Mouse (Mus musculus) intestine, embryonic 15.5 days (tissue): ENCODE results near the gene Serpine1. TPM values are rescaled to one million over a fixed set of nuclear protein-coding genes. Genes with fewer than 3 reads are reported as not detected.

Source experiments
- ATAC-seq: fragments of 200-750 bp; cut with Nextera tagmentation; 2 replicates; pipeline ENCODE4 v1.8.0; 2017; ENCODE audit warnings: moderate TSS enrichment, moderate library complexity
- H3K27ac ChIP-seq: fragments of 300-500 bp; sonication (generic); 2 replicates; pipeline ENCODE4 v1.5.1; 2015; ENCODE audit warnings: mild to moderate bottlenecking, inconsistent platforms
- H3K27me3 ChIP-seq: fragments of 300-500 bp; sonication (generic); replicated peaks from 2 replicates; pipeline ENCODE4 v1.6.1; 2015; ENCODE audit warnings: inconsistent platforms
- H3K36me3 ChIP-seq: fragments of 300-500 bp; sonication (generic); 2 replicates; pipeline ENCODE4 v1.6.1; 2015; ENCODE audit warnings: inconsistent platforms
- H3K4me1 ChIP-seq: fragments of 300-500 bp; sonication (generic); replicated peaks from 2 replicates; pipeline ENCODE4 v1.6.1; 2015; ENCODE audit warnings: inconsistent platforms
- H3K4me2 ChIP-seq: fragments of 300-500 bp; sonication (generic); replicated peaks from 2 replicates; pipeline ENCODE4 v1.6.1; 2015; ENCODE audit warnings: mild to moderate bottlenecking, inconsistent platforms
- H3K4me3 ChIP-seq: fragments of 300-500 bp; sonication (generic); replicated peaks from 2 replicates; pipeline ENCODE4 v1.5.1; 2015; ENCODE audit warnings: inconsistent platforms
- H3K9ac ChIP-seq: fragments of 300-500 bp; sonication (generic); 2 replicates; pipeline ENCODE4 v1.6.1; 2015; ENCODE audit warnings: inconsistent platforms
- H3K9me3 ChIP-seq: fragments of 300-500 bp; sonication (generic); 2 replicates; pipeline ENCODE4 v1.6.1; 2016; ENCODE audit warnings: inconsistent platforms
- WGBS: fragments of 180-500 bp; shearing (Covaris S2); methylation state at CpG from one replicate; pipeline ENCODE4 v1.1.7; 2015; 5-methylcytosine and 5-hydroxymethylcytosine counted together
- polyA plus RNA-seq: library from polyadenylated mRNA; unstranded; fragments of >200 nt; fragmentation: Nextera tagmentation; extraction: Ambion mirVana; gene quantifications from 2 replicates; pipeline ENCODE4 v1.2.1, GENCODE M21; 2015

Gene Serpine1
- polyA plus RNA-seq, 1 experiment from 2014 or later = 0.34 TPM

DNA sequence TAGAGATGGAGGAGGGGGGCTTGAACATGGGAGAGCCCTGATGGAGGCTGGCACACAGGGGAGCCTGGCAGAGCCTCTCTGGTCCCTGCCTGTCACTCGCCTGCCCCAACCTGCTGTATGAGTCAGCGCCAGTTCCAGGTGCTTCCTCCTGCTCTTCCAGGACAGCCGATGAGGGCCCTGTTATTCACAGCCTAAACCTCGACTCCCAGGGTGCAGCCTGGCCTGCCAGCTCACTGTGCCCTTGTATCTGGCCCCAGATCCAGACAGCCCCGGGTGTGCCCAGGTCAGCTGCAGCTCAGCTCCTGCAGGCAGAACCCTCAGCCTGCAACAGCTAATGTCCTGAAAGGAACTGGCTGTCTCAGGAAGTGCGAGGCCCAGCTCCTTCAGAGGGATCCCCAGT, 19.5 kb upstream of the Serpine1 start:
- Histone ChIP-seq H3K27ac (no peak overlapping the region), H3K36me3 (no peaks in the 10 kb centered on the region), H3K27me3 (no peaks in the 10 kb centered on the region), H3K9me3 (no peaks in the 10 kb centered on the region), H3K4me1 (0 out of 2 replicates have a peak, but pooled peaks cover 6% of the 10 kb centered on the region), H3K9ac (no peak overlapping the region), H3K4me2 (no peak overlapping the region), H3K4me3 (no peak overlapping the region)
- 55% methylated on average over 6 of the region's 6 CpGs for WGBS
- no peak for ATAC-seq

DNA sequence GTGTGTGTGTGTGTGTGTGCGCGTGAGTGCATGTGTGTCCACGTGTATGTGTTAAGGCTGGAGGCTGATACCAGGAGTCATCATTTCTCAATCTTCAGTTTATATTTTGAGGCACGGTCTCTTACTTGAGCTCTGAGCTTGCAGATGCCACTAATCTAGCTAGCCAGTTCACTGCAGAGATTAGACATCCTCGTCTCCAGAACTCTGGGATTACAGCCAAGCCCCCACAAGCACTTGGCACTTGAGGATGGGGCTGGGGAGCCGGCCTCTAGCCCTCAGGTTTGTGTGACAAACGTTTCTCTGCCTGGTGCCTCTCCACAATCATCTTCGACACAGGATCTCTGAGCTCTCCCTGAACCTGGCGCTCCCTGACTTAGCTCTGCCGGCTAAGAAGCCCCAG, 18.8 kb upstream of the Serpine1 start:
- Histone ChIP-seq H3K27ac (no peak overlapping the region), H3K4me3 (no peak overlapping the region), H3K9me3 (no peaks in the 10 kb centered on the region), H3K27me3 (no peaks in the 10 kb centered on the region), H3K9ac (no peak overlapping the region), H3K4me2 (no peak overlapping the region), H3K4me1 (0 out of 2 replicates have a peak, but pooled peaks cover 3% of the 10 kb centered on the region), H3K36me3 (no peaks in the 10 kb centered on the region)
- no peak for ATAC-seq
- WGBS = 67% methylated on average over 10 of the region's 10 CpGs

DNA sequence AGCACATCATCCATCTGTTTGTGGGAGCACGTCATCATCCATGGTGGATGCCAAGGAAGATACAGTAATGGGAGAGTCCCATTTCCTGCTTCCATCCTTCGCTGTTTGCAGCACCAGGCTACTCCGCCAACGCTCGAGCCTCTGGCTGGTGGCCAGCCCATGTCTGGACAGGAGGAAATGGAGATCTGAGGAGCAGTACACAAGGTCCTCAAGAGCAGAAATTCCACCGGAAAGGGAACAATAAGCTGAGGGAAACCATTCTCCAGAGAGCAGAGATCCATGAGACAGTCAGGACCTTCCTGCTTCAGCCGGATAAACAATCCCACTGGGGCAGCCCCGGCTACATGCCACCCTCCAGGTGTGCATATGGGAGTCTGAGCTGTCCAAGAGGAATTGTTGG, 15.3 kb upstream of the Serpine1 start:
- Histone ChIP-seq H3K9me3 (no peaks in the 10 kb centered on the region), H3K4me3 (no peak overlapping the region), H3K4me1 (0 out of 2 replicates have a peak, but pooled peaks cover 3% of the 10 kb centered on the region), H3K4me2 (no peak overlapping the region), H3K27me3 (no peaks in the 10 kb centered on the region), H3K36me3 (no peaks in the 10 kb centered on the region), H3K27ac (no peak overlapping the region), H3K9ac (no peak overlapping the region)
- ATAC-seq = no peak
- 83% methylated on average over 8 of the region's 8 CpGs for WGBS

DNA sequence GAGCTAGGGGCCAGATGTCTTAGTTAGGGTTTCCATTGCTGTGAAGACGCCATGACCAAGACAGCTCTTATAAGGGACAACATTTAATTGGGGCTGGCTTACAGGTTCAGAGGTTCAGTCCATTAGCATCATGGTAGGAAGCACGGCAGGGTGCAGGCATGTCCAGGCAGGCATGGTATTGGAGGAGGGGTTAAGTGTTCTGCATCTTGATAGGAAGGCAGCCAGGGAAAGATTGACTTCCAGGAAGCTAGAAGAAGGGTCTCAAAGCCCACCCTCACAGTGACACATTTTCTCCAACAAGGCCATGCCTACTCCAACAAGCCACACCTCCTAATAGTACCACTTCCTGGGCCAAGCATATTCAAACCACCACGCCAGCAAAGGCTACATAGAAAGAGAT, 13.7 kb upstream of the Serpine1 start:
- H3K9ac ChIP-seq = no peak overlapping the region
- no peaks in the 10 kb centered on the region for H3K9me3 ChIP-seq
- no peak overlapping the region for H3K27ac ChIP-seq
- H3K27me3 ChIP-seq = no peaks in the 10 kb centered on the region
- ATAC-seq = no peak
- WGBS = 83% methylated on average over 3 of the region's 3 CpGs
- H3K36me3 ChIP-seq = no peaks in the 10 kb centered on the region
- H3K4me3 ChIP-seq = no peak overlapping the region
- no peak overlapping the region for H3K4me2 ChIP-seq
- no peaks in the 10 kb centered on the region for H3K4me1 ChIP-seq

DNA sequence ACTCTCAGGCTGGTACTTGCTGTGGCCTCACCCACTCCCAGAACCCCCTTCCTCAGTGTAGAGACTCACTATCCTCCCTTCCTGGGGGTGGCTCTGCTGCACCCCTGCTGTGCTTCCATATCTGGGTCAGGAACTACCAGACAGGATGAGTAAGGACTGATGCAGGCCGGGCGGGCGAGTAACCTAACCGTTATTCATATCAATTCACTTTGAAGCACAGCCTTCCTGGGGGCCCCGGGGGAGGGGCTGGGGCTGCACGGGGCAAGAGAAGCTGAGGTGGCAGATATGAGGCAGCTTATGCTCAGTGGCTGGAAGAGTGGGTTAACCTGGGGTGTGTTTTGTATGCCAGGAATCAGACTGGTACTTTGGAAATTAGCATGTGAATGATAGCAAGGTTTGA, 13.0 kb upstream of the Serpine1 start:
- WGBS = 75% methylated on average over 6 of the region's 6 CpGs

DNA sequence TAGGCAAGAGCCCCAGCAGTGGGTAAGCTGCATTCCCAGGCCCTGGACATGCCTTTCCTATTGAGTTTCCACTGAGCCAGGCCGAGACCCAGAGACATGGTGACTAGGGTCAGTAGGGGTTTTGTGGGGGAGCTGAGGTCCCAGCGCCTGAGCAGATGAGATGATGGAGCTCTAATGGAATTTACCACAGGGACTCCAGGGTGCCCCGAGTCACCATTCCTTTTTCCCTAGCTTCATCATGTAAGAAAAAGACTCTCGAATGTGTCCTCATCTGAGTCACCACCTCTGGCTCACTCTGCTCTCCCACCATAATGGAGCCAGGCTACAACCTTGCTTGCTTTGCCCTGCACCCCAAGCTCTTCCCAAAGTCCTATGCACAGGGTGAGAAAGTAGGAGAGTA, 11.0 kb upstream of the Serpine1 start:
- 78% methylated on average over 4 of the region's 4 CpGs for WGBS
- Histone ChIP-seq H3K9ac (no peak overlapping the region), H3K36me3 (no peaks in the 10 kb centered on the region), H3K9me3 (no peaks in the 10 kb centered on the region), H3K27me3 (no peaks in the 10 kb centered on the region), H3K4me3 (no peak overlapping the region), H3K4me2 (no peak overlapping the region), H3K4me1 (peaks cover 5% of the 10 kb centered on the region; the same call in 1 of the 2 replicates), H3K27ac (no peak overlapping the region)
- ATAC-seq = no peak

More for the DNA sequence above, 13.0 kb upstream of the Serpine1 start:
- H3K4me1 ChIP-seq = peaks cover 2% of the 10 kb centered on the region; the same call in 1 of the 2 replicates
- no peaks in the 10 kb centered on the region for H3K27me3 ChIP-seq
- H3K4me3 ChIP-seq = no peak overlapping the region
- H3K9me3 ChIP-seq = no peaks in the 10 kb centered on the region
- no peak for ATAC-seq
- H3K36me3 ChIP-seq = no peaks in the 10 kb centered on the region
- H3K4me2 ChIP-seq = no peak overlapping the region
- H3K27ac ChIP-seq = no peak overlapping the region
- H3K9ac ChIP-seq = no peak overlapping the region

DNA sequence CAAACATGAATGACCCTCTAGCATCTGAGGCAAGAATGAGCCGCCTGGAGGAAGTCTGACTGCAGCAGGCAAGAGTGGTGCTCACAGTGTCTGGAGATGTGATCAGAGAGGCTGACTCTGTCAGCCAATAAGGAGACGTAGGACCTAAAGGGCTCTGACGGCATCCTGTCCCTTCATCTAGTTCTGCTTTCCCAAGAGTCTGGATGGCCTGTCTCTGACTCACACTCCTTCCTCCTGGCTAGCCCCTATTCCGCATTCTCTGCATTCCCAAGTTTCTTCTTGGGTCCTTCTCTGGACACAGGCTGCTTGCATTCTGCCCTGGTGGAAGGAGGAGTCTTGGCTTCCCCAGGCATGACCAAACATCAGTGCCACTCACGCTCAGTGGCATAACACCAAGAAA, 7.8 kb upstream of the Serpine1 start:
- Histone ChIP-seq H3K27me3 (no peaks in the 10 kb centered on the region), H3K4me2 (no peak overlapping the region), H3K9ac (no peak overlapping the region), H3K4me1 (peaks cover 18% of the 10 kb centered on the region; the same call in 1 of the 2 replicates), H3K4me3 (no peak overlapping the region), H3K27ac (no peak overlapping the region), H3K36me3 (no peaks in the 10 kb centered on the region), H3K9me3 (no peaks in the 10 kb centered on the region)
- ATAC-seq = 0 out of 2 replicates have a peak, but pooled peaks have one; percentile 18
- 36% methylated on average over 5 of the region's 5 CpGs for WGBS

DNA sequence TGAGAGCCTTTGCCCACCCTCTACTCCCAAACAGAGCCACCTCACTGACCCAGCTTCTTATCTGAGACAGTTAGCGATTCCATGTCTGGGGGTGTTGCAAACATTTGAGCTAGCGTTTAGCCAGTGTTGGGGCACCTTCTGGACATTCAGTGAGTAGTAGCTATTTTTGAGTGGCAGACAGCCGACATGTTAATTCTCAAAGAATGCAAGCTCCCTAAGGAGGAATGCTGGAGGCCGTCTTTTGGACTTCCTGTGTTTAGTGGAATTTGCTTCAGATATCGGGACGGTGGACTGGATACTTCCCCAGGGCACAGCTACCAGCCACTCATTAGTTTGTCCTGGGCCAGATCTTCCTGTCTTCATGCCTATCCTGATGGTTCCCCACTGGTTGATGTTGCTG, 6.5 kb upstream of the Serpine1 start:
- Histone ChIP-seq H3K27ac (no peak overlapping the region), H3K4me1 (peaks cover 24% of the 10 kb centered on the region; the same call in 1 of the 2 replicates)
- 33% methylated on average over 6 of the region's 6 CpGs for WGBS

DNA sequence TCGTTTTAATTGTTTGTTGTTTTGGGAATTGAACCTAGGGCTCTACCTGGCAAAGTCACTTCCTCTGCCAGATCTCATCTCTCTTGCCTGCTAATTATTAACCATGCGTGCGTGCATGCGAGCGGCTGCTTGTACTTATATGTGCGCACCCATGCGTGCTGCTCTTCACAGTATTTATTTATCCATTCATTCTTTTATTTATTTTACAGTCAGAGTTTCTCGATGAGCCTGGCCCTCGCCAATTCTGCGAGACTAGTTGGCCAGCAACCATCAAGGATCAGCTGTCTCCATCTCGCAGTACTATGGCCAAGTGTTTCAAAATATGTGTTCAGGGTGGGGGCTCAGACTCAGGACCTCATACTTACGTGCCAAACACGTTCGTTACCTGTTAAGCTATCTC, 6.0 kb upstream of the Serpine1 start:
- Histone ChIP-seq H3K36me3 (no peaks in the 10 kb centered on the region), H3K4me3 (no peak overlapping the region), H3K27me3 (0 out of 2 replicates have a peak, but pooled peaks cover 3% of the 10 kb centered on the region), H3K27ac (no peak overlapping the region), H3K4me1 (peaks cover 24% of the 10 kb centered on the region; the same call in 1 of the 2 replicates), H3K9me3 (no peaks in the 10 kb centered on the region), H3K9ac (no peak overlapping the region), H3K4me2 (no peak overlapping the region)
- 55% methylated on average over 14 of the region's 14 CpGs for WGBS
- no peak for ATAC-seq

More for the DNA sequence above, 6.5 kb upstream of the Serpine1 start:
- H3K36me3 ChIP-seq = no peaks in the 10 kb centered on the region
- H3K9me3 ChIP-seq = no peaks in the 10 kb centered on the region
- H3K27me3 ChIP-seq = 0 out of 2 replicates have a peak, but pooled peaks cover 3% of the 10 kb centered on the region
- H3K4me3 ChIP-seq = no peak overlapping the region
- no peak overlapping the region for H3K4me2 ChIP-seq
- no peak for ATAC-seq
- no peak overlapping the region for H3K9ac ChIP-seq

DNA sequence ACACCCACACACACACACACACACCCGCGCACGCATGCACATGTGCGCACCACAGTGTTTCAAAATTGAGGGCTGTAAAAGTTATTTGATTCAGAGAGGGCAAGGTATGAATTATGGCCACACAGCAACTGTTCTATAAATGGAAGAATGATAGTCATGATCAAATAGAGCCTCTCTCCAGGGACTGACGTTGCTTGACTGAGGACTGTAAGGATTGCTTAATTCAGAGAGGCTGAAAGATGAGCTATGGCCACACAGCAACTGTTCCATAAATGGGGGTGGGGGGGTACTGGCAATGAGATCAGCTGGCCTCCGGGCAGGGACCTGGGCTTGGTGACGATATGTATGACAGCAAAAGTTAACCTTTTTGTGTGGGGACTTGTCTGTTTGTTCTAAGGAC, 5.1 kb upstream of the Serpine1 start:
- Histone ChIP-seq H3K4me1 (peaks cover 30% of the 10 kb centered on the region), H3K9me3 (no peaks in the 10 kb centered on the region), H3K4me2 (no peak overlapping the region), H3K27ac (0 out of 2 replicates have a peak overlapping the region, but pooled peaks have one; percentile 34), H3K36me3 (no peaks in the 10 kb centered on the region), H3K27me3 (0 out of 2 replicates have a peak, but pooled peaks cover 3% of the 10 kb centered on the region), H3K9ac (no peak overlapping the region), H3K4me3 (no peak overlapping the region)
- 83% methylated on average over 7 of the region's 7 CpGs for WGBS
- ATAC-seq = no peak

DNA sequence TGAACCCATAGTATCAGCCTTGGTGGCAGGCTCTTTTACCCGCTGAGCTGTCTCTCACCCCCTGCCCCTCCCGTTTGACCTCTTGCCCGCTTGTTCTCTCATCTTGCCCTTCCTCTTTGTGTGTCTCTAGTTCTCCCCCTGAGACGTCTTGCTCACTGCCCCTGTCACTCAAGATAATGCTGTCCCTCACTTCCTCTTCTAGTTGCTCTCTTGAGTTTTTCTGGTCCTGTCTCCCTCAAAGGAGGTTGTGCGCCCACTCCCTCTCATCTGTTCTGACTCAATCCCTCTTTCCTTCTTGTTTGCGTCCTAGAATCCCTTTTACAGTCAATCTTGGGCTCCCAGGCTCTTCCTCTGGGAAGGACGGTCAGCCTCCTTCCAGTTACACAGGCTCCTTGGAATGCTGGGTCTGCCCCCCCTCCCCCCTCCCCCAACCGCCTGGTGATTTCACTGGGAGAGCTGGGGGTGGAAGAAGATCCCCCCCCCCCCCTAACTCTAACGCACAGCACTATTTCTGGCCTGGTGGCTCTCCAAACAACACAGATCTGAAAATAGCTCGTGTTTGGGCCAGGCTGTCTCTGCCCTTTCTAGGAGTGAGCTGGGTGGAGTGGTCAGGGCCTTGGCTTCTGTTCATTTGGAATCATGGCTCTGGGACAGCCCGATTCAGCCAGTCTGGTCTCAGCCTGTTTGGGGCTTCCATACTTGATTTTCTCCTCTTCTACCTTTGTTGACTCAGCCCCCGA, 4.3 kb upstream of the Serpine1 start:
- WGBS = 33% methylated on average over 12 of the region's 12 CpGs
- peak overlapping the region; percentile 37 for H3K27ac ChIP-seq
- H3K27me3 ChIP-seq = 0 out of 2 replicates have a peak, but pooled peaks cover 3% of the 10 kb centered on the region
- no peak overlapping the region for H3K4me2 ChIP-seq
- H3K9ac ChIP-seq = no peak overlapping the region
- no peak for ATAC-seq
- H3K4me1 ChIP-seq = peaks cover 34% of the 10 kb centered on the region
- no peaks in the 10 kb centered on the region for H3K36me3 ChIP-seq
- no peaks in the 10 kb centered on the region for H3K9me3 ChIP-seq
- no peak overlapping the region for H3K4me3 ChIP-seq

DNA sequence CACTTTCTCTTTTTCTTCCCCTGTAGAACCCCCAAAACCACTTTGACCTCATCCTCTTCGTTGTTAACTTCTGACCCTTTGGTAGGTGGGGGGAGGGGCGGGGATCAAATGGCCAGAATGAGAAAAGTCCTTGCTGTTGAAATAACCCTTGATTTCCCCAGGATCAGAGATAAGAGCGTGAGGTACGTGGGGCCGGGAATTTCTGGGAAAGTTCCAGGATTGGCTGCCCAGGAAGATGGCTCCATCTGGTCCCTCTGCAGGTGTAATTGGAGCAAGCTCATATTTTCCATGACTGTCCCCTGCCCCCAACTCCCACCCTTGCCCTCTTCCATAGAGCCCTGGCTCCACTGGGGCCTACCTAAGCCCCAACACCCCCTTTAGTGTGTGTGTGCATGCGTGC, 3.7 kb upstream of the Serpine1 start:
- H3K4me2 ChIP-seq = no peak overlapping the region
- H3K9ac ChIP-seq = no peak overlapping the region
- no peak overlapping the region for H3K4me3 ChIP-seq
- H3K36me3 ChIP-seq = no peaks in the 10 kb centered on the region
- 59% methylated on average over 6 of the region's 6 CpGs for WGBS
- peaks cover 34% of the 10 kb centered on the region for H3K4me1 ChIP-seq
- 0 out of 2 replicates have a peak overlapping the region, but pooled peaks have one; percentile 37 for H3K27ac ChIP-seq
- no peak for ATAC-seq
- H3K27me3 ChIP-seq = 0 out of 2 replicates have a peak, but pooled peaks cover 3% of the 10 kb centered on the region
- no peaks in the 10 kb centered on the region for H3K9me3 ChIP-seq
